In the genomic region with DNA sequence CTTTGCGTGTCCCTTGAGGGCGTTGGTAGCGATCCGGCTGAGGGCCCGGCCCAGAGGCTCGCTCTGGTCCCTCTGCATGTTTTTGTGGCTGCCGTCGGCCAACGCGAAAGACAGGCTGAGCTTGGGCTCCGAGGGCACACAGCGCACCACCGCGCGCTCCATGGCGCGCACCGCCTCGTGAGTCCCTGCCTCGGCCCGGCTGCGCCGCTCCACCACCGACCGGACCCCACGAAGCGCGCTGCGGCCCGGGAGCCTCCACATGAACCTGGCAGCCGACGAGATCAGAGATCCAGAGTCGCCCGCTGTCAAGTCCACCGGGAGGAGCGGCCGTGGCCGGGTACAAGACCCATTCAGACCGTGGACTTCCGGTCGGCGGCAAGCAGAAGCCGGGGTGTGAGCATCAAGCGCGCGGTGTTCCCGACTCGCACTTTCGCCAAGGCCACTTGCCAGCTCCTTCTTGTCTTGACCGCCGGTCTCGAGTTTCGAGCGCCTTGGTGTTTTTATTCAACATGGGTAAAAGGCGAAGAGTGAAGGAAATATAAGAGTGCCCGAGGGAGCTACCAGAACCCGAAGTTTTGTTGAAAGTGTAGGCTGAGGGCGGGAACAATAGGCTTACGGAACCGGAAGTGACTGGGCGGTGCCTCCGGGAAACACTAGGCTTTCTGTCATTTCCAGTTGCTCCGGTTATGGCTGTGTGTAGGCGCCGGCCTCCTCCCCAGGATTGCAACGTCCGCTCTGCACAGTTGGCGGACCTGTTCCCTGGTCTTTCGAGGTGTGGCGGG, we compare ENCODE assay signal across 8 mouse cellular contexts. TPM values are rescaled to one million over a fixed set of nuclear protein-coding genes. Genes with fewer than 3 reads are reported as not detected.
A peak's percentile ranks its signal among the peaks of the same experiment; 100 is the strongest.
DNase-seq lines count a peak whose midpoint lies in the region; ATAC-seq lines count a peak whose summit lies in the region.

A gene (minus strand): TSS at position 592 of the 782 bp plus-strand sequence.

- no peaks in the 10 kb centered on the region for H3K27me3 ChIP-seq in forebrain, embryonic 14.5 days (replicated peaks; ENCODE audit: control insufficient read depth, insufficient read depth, low read length)
- H3K27me3 ChIP-seq in neural tube, embryonic 15.5 days (replicated peaks): no peaks in the 10 kb centered on the region

- H3K36me3 ChIP-seq in forebrain, embryonic 14.5 days (ENCODE audit: control insufficient read depth, insufficient read depth, low read length): peaks cover 15% of the 10 kb centered on the region; the same call in 1 of the 2 replicates
- H3K36me3 ChIP-seq in neural tube, embryonic 15.5 days: peaks cover 13% of the 10 kb centered on the region

- peak; percentile 86 for DNase-seq in ES-CJ7 (ENCODE audit: low read depth, low spot score)
- peak; percentile 85 for DNase-seq in cerebellum, adult 11 months
- DNase-seq in forebrain, embryonic 14.5 days (ENCODE audit: low spot score): peak; percentile 95
- DNase-seq in heart, postnatal 14 days: peak; percentile 84 to 86
- DNase-seq in layer of hippocampus, adult 11-12 months (ENCODE audit: low spot score): peak; percentile 91
- peak; percentile 89 for DNase-seq in lung, adult 18-20 months
- DNase-seq in testis, postnatal 14 days (ENCODE audit: low spot score): peak; percentile 88

- intact Hi-C loops in heart, postnatal 14 days (cut with DNase I): loop anchor here (2.0 to 10.0 kb wide), 3 partner anchors 33 to 425 kb away; a partner anchor contains a TSS

- no peaks in the 10 kb centered on the region for H3K9me3 ChIP-seq in forebrain, embryonic 14.5 days (replicated peaks; ENCODE audit: control insufficient read depth, low read length)
- no peaks in the 10 kb centered on the region for H3K9me3 ChIP-seq in neural tube, embryonic 15.5 days (replicated peaks)

- H3K4me2 ChIP-seq in forebrain, embryonic 14.5 days (ENCODE audit: low read length): peak within 1 kb of the TSS; percentile 99
- peak within 1 kb of the TSS; percentile 98 for H3K4me2 ChIP-seq in neural tube, embryonic 15.5 days

- H3K4me3 ChIP-seq in forebrain, embryonic 14.5 days (ENCODE audit: low read depth, low read length): peak within 1 kb of the TSS; percentile 95
- peak within 1 kb of the TSS; percentile 99 for H3K4me3 ChIP-seq in neural tube, embryonic 15.5 days (replicated peaks)

- H3K4me1 ChIP-seq in forebrain, embryonic 14.5 days (ENCODE audit: control insufficient read depth, insufficient read depth, low read length): peaks cover 11% of the 10 kb centered on the region
- H3K4me1 ChIP-seq in neural tube, embryonic 15.5 days: peaks cover 32% of the 10 kb centered on the region

- under 1% methylated on average over 70 of the region's 70 CpGs for WGBS in forebrain, embryonic 14.5 days
- WGBS in neural tube, embryonic 15.5 days: under 1% methylated on average over 70 of the region's 70 CpGs

- ATAC-seq in forebrain, embryonic 14.5 days: peak; percentile 95
- peak; percentile 96 for ATAC-seq in neural tube, embryonic 15.5 days (ENCODE audit: low FRiP score)

- H3K9ac ChIP-seq in forebrain, embryonic 14.5 days (ENCODE audit: low read length): peak within 1 kb of the TSS; percentile 86
- H3K9ac ChIP-seq in neural tube, embryonic 15.5 days (replicated peaks): peak within 1 kb of the TSS; percentile 89

- H3K27ac ChIP-seq in forebrain, embryonic 14.5 days (ENCODE audit: low read depth, low read length): peak within 1 kb of the TSS; percentile 87
- H3K27ac ChIP-seq in neural tube, embryonic 15.5 days (replicated peaks): peak within 1 kb of the TSS; percentile 93

RNA-seq across cellular contexts. Expression of the gene that starts here (rescaled TPM):
- 13.2 and 15.3 TPM in 2 replicates for polyA plus RNA-seq in forebrain, embryonic 14.5 days (2014; fragmentation: Nextera tagmentation; extraction: Ambion mirVana)
- total RNA-seq in heart, postnatal 14 days (2021): 1 to 10 TPM; 4.8 to 5.1 TPM
- polyA plus RNA-seq in neural tube, embryonic 15.5 days (2015; fragmentation: Nextera tagmentation; extraction: Ambion mirVana): 10.6 and 11.5 TPM in 2 replicates

Comparison
In these comparisons a context has a peak if more than half of its experiments do, and no peak if none do; other contexts are left out.
1. Peak in every context shown above with its lines: DNase-seq, ATAC-seq, H3K4me3 ChIP-seq and H3K27ac ChIP-seq.